8 mouse cellular contexts compared by ENCODE assay signal in the genomic region with DNA sequence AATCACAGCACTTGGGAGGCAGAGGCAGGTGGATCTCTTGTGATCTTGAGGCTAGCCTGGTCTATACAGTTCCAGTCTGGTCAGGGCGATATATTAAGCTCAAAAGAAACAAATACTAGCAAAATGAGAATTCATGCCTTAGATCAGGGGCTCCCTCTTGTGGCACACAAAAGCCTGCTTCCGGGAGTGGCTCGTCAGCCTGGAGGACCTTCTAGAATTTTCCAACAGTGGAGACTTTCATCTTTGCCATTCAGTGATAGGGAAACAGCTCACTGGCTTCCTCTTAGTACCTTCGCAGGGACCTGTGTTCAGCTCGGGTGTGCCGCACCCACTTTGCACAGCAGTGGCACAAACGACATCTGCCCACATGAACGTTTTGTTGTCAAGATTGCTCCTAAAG.
DNase-seq lines count a peak whose midpoint lies in the region; ATAC-seq and TF ChIP-seq lines count a peak whose summit lies in the region.

No protein-coding gene starts in this region.

- TF ChIP-seq CTCF in cerebellum, adult 2 months (IDR thresholded peaks at IDR 0.05; ENCODE audit: borderline replicate concordance, insufficient read depth, low read depth, low read length): peak; percentile 63; the same call in 1 of the 2 replicates
- peak; percentile 80 for TF ChIP-seq CTCF in layer of hippocampus, adult 2 months (conservative IDR thresholded peaks at IDR 0.05)

- no peaks in the 10 kb centered on the region for H3K9me3 ChIP-seq in lung, embryonic 16.5 days (ENCODE audit: control insufficient read depth, low read length)

- no peak overlapping the region for H3K9ac ChIP-seq in lung, embryonic 16.5 days (ENCODE audit: low read length)

- no peak for DNase-seq in cerebellum, adult 2 months
- no peak for DNase-seq in layer of hippocampus, adult 2 months (ENCODE audit: low spot score in 2 of 2)
- no peak for DNase-seq in layer of hippocampus, adult 9-11 months
- peak; percentile 51 for DNase-seq in ZHBTc4 (ENCODE audit: low read depth, low spot score)
- DNase-seq in frontal cortex, postnatal 14 days (ENCODE audit: low spot score in 2 of 2): no peak
- no peak for DNase-seq in frontal cortex, postnatal 25 days (ENCODE audit: low spot score in 2 of 2)

- H3K4me3 ChIP-seq in cerebellum, adult 2 months (replicated peaks; ENCODE audit: insufficient read depth, low read depth, low read length): no peak overlapping the region
- H3K4me3 ChIP-seq in layer of hippocampus, adult 2 months: no peak overlapping the region
- H3K4me3 ChIP-seq in lung, embryonic 16.5 days (ENCODE audit: low read length): no peak overlapping the region

- no peaks in the 10 kb centered on the region for H3K36me3 ChIP-seq in lung, embryonic 16.5 days (ENCODE audit: control insufficient read depth, insufficient read depth, low read length)

- no peak for TF ChIP-seq POLR2A in cerebellum, adult 2 months (IDR thresholded peaks at IDR 0.05; ENCODE audit: borderline replicate concordance, insufficient read depth, low read length)

- 32% methylated on average over 8 of the region's 8 CpGs for WGBS in cerebellum, adult 2 months
- 69% methylated on average over 8 of the region's 8 CpGs for WGBS in lung, embryonic 16.5 days

- no peak overlapping the region for H3K27ac ChIP-seq in cerebellum, adult 2 months (ENCODE audit: insufficient read depth, low read length)
- peak overlapping the region; percentile 34; the same call in 1 of the 2 replicates for H3K27ac ChIP-seq in layer of hippocampus, adult 2 months
- H3K27ac ChIP-seq in lung, embryonic 16.5 days (ENCODE audit: low read length): no peak overlapping the region

- no peak for ATAC-seq in cerebellum, adult (ENCODE audit: insufficient number of reproducible peaks, low FRiP score, low TSS enrichment)
- 0 out of 2 replicates have a peak, but pooled peaks have one; percentile 28 for ATAC-seq in lung, embryonic 16.5 days (ENCODE audit: low read depth)

- no peaks in the 10 kb centered on the region; the same call in 1 of the 2 replicates for H3K27me3 ChIP-seq in cerebellum, adult 2 months (ENCODE audit: control insufficient read depth, insufficient read depth, low read length)
- no peaks in the 10 kb centered on the region for H3K27me3 ChIP-seq in lung, embryonic 16.5 days (ENCODE audit: control insufficient read depth, insufficient read depth, low read depth, low read length)

- H3K4me2 ChIP-seq in lung, embryonic 16.5 days (ENCODE audit: low read depth, low read length): no peak overlapping the region

- H3K4me1 ChIP-seq in cerebellum, adult 2 months (ENCODE audit: control insufficient read depth, insufficient read depth, low read length): peaks cover 20% of the 10 kb centered on the region
- no peaks in the 10 kb centered on the region for H3K4me1 ChIP-seq in lung, embryonic 16.5 days (replicated peaks; ENCODE audit: control insufficient read depth, insufficient read depth, low read length)
